24 mouse cellular contexts compared by ENCODE assay signal in the genomic region with DNA sequence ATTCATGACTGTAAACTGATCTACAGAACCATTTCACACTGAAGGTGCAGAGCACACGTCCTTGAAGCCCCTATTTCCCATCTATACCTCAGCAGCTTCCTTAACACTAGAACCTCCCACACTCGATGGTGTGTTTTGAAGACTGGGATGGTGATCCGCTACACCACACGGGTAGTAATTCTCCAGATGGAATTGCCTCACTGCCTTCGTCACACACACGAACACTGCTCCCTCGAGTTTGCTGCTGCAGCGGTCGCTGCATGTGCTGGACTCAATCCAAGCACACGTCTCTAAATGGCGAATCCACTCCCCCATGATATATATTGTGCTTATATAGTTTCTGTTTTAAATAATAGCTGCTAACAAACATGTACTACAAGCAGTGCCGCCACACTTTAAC.
DNase-seq lines count a peak whose midpoint lies in the region; ATAC-seq and TF ChIP-seq lines count a peak whose summit lies in the region.
"Had no signal": no experiment of that assay in that cellular context is flagged by ENCODE, and none has a peak within 500 bp of the region (broad histone marks: within the 10 kb centered on the region; RNA-seq: fewer than 3 reads in every experiment).

No protein-coding gene starts in this region.

- H3K4me1 ChIP-seq in hindbrain, embryonic 15.5 days (replicated peaks): 0 out of 2 replicates have a peak, but pooled peaks cover 4% of the 10 kb centered on the region
- no peaks in the 10 kb centered on the region for H3K4me1 ChIP-seq in hindbrain, embryonic 16.5 days (ENCODE audit: control insufficient read depth, insufficient read depth, low read depth, low read length)
- no peaks in the 10 kb centered on the region for H3K4me1 ChIP-seq in lung, embryonic 14.5 days (ENCODE audit: insufficient read depth)
- no peaks in the 10 kb centered on the region; the same call in none of the 2 replicates for H3K4me1 ChIP-seq in neural tube, embryonic 15.5 days
- H3K4me1 ChIP-seq: forebrain, embryonic 12.5 days; forebrain, embryonic 15.5 days had no signal

- H3K4me3 ChIP-seq in hindbrain, embryonic 15.5 days: no peak overlapping the region
- H3K4me3 ChIP-seq in hindbrain, embryonic 16.5 days (ENCODE audit: low read length): no peak overlapping the region
- no peak overlapping the region for H3K4me3 ChIP-seq in lung, embryonic 14.5 days (ENCODE audit: low read depth, low read length)
- no peak overlapping the region for H3K4me3 ChIP-seq in neural tube, embryonic 15.5 days (replicated peaks)
- H3K4me3 ChIP-seq: embryonic facial prominence, embryonic 10.5 days; embryonic facial prominence, embryonic 12.5 days; forebrain, embryonic 12.5 days; forebrain, embryonic 15.5 days had no signal

- TF ChIP-seq CTCF in lung, embryonic 14.5 days (IDR thresholded peaks at IDR 0.05; ENCODE audit: low read depth): no peak

- no peak overlapping the region for H3K9ac ChIP-seq in hindbrain, embryonic 15.5 days
- H3K9ac ChIP-seq in hindbrain, embryonic 16.5 days (ENCODE audit: low read depth, low read length): no peak overlapping the region
- no peak overlapping the region for H3K9ac ChIP-seq in lung, embryonic 14.5 days
- no peak overlapping the region for H3K9ac ChIP-seq in neural tube, embryonic 15.5 days (replicated peaks)
- H3K9ac ChIP-seq: embryonic facial prominence, embryonic 12.5 days; forebrain, embryonic 12.5 days; forebrain, embryonic 15.5 days; forebrain, postnatal 0 days had no signal

- H3K9me3 ChIP-seq in hindbrain, embryonic 15.5 days: no peaks in the 10 kb centered on the region
- no peaks in the 10 kb centered on the region for H3K9me3 ChIP-seq in hindbrain, embryonic 16.5 days (ENCODE audit: control insufficient read depth, low read length)
- no peaks in the 10 kb centered on the region for H3K9me3 ChIP-seq in lung, embryonic 14.5 days (ENCODE audit: low read depth, low read length)
- H3K9me3 ChIP-seq in neural tube, embryonic 15.5 days (replicated peaks): no peaks in the 10 kb centered on the region
- H3K9me3 ChIP-seq: embryonic facial prominence, embryonic 10.5 days; embryonic facial prominence, embryonic 12.5 days; forebrain, embryonic 12.5 days; forebrain, embryonic 15.5 days had no signal

- no peak for ATAC-seq in hindbrain, embryonic 15.5 days (ENCODE audit: low FRiP score, low read depth)
- ATAC-seq in hindbrain, embryonic 16.5 days: no peak
- ATAC-seq in lung, embryonic 14.5 days (ENCODE audit: insufficient read depth): no peak
- ATAC-seq in neural tube, embryonic 15.5 days (ENCODE audit: low FRiP score): no peak
- ATAC-seq: CD4-positive, CD25-positive, alpha-beta regulatory T cell, adult 4 months; forebrain, embryonic 15.5 days; forebrain, postnatal 0 days; Patski had no signal

- H3K4me2 ChIP-seq in hindbrain, embryonic 15.5 days: 0 out of 2 replicates have a peak overlapping the region, but pooled peaks have one; percentile 13
- H3K4me2 ChIP-seq in hindbrain, embryonic 16.5 days (ENCODE audit: low read length): no peak overlapping the region
- H3K4me2 ChIP-seq in lung, embryonic 14.5 days: no peak overlapping the region
- peak overlapping the region; percentile 15; the same call in 1 of the 2 replicates for H3K4me2 ChIP-seq in neural tube, embryonic 15.5 days
- H3K4me2 ChIP-seq: embryonic facial prominence, embryonic 12.5 days; forebrain, embryonic 12.5 days; forebrain, embryonic 15.5 days had no signal

- no peak overlapping the region for H3K27ac ChIP-seq in hindbrain, embryonic 15.5 days (replicated peaks)
- no peak overlapping the region for H3K27ac ChIP-seq in hindbrain, embryonic 16.5 days (ENCODE audit: low read depth, low read length)
- H3K27ac ChIP-seq in lung, embryonic 14.5 days (ENCODE audit: low read depth): no peak overlapping the region
- H3K27ac ChIP-seq in neural tube, embryonic 15.5 days (replicated peaks): no peak overlapping the region
- H3K27ac ChIP-seq: embryonic facial prominence, embryonic 10.5 days; embryonic facial prominence, embryonic 12.5 days; forebrain, embryonic 12.5 days; forebrain, embryonic 15.5 days had no signal

- H3K27me3 ChIP-seq in hindbrain, embryonic 15.5 days: no peaks in the 10 kb centered on the region
- H3K27me3 ChIP-seq in hindbrain, embryonic 16.5 days (replicated peaks; ENCODE audit: control insufficient read depth, insufficient read depth, low read length): no peaks in the 10 kb centered on the region
- no peaks in the 10 kb centered on the region for H3K27me3 ChIP-seq in lung, embryonic 14.5 days (ENCODE audit: insufficient read depth, low read length)
- H3K27me3 ChIP-seq in neural tube, embryonic 15.5 days (replicated peaks): no peaks in the 10 kb centered on the region
- H3K27me3 ChIP-seq: embryonic facial prominence, embryonic 12.5 days; forebrain, embryonic 12.5 days; forebrain, embryonic 15.5 days had no signal

- DNase-seq in cerebellum, postnatal 10 days: peak; percentile 42 to 46
- DNase-seq in cerebellum, postnatal 14 days: no peak
- peak; percentile 7 for DNase-seq in lung, embryonic 14.5 days
- DNase-seq in lung, postnatal 4 days: no peak
- DNase-seq in neural tube, embryonic 10.5 days (ENCODE audit: extremely low spot score, low spot score): no peak
- DNase-seq: adrenal gland, adult 2 months; adrenal gland, postnatal 10 days; adrenal gland, postnatal 25 days; B cell, adult 2 months; cerebellum, adult 11-12 months; cerebellum, adult 2 months; cerebellum, adult 9-10 months; cerebellum, postnatal 25 days; forebrain, postnatal 0 days had no signal

- no peaks in the 10 kb centered on the region for H3K36me3 ChIP-seq in hindbrain, embryonic 15.5 days
- no peaks in the 10 kb centered on the region for H3K36me3 ChIP-seq in hindbrain, embryonic 16.5 days (ENCODE audit: control insufficient read depth, insufficient read depth, low read length)
- H3K36me3 ChIP-seq in lung, embryonic 14.5 days (ENCODE audit: insufficient read depth): no peaks in the 10 kb centered on the region
- no peaks in the 10 kb centered on the region for H3K36me3 ChIP-seq in neural tube, embryonic 15.5 days
- H3K36me3 ChIP-seq: embryonic facial prominence, embryonic 10.5 days; embryonic facial prominence, embryonic 12.5 days; forebrain, embryonic 12.5 days; forebrain, embryonic 15.5 days; G1E had no signal

- WGBS in hindbrain, embryonic 15.5 days: 64% methylated on average over 12 of the region's 12 CpGs
- WGBS in hindbrain, embryonic 16.5 days: 63% methylated on average over 12 of the region's 12 CpGs
- WGBS in lung, embryonic 14.5 days: 58% methylated on average over 12 of the region's 12 CpGs
- WGBS in neural tube, embryonic 15.5 days: 53% methylated on average over 12 of the region's 12 CpGs

Comparison
In these comparisons a context has a peak if more than half of its experiments do, and no peak if none do; other contexts are left out.
1. DNase-seq: peak in cerebellum, postnatal 10 days (2 of 2) and lung, embryonic 14.5 days (single experiment); none in cerebellum, postnatal 14 days (0 of 2), lung, postnatal 4 days (0 of 2) and neural tube, embryonic 10.5 days (single experiment).
2. H3K4me2 ChIP-seq: peak in hindbrain, embryonic 15.5 days (single experiment) and neural tube, embryonic 15.5 days (single experiment); none in hindbrain, embryonic 16.5 days (single experiment) and lung, embryonic 14.5 days (single experiment).